Mouse (Mus musculus): ENCODE measurements at regions not wholly inside any gene's neighbourhood (a gene's known extent, or its start where the extent isn't known, plus 50 kb on each side); places are given as distances from the start of the nearest gene placed in this dataset.

DNA sequence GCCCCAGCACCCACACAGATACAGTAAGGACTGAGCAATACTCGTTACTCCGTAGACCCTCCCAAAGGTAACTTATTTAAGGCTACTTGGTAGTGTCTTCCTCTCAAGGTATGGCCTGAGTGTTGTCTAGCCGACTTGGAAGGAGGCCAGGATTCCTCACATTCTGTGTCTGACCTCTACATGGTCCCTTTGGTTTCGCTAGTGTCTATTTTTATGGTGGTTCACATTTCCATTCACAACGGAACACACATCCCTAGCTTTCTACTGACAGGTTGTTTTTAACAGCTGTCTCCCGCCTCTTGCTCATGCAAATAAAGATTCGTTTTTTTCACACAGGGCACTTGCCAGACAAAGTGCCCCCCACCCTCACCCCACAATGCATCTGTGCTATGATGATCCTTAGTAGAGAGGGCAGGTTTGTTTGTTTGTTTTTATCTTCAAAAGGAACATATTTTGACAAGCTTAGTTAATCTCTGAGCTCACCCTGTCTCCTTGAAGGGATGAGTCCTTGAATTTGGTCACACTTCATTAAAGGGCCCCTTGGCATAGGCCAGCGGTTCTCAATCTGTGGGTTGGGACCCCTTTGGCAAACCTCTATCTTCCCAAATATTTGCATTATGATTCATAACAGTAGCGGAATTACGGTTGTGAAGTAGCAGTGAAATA, 52.7 kb downstream of the Phlda1 start:
- no peak overlapping the region for H3K9ac ChIP-seq (ENCODE audit: low read length)
- DNase-seq (ENCODE audit: low spot score, missing footprints) (no peak), ATAC-seq (ENCODE audit: low FRiP score) (no peak)
- no peaks in the 10 kb centered on the region for H3K27me3 ChIP-seq (ENCODE audit: control insufficient read depth, insufficient read depth, low read length)
- H3K36me3 ChIP-seq (ENCODE audit: control insufficient read depth, insufficient read depth, low read length) = no peaks in the 10 kb centered on the region
- 78% methylated on average over 10 of the region's 10 CpGs for WGBS
- no peak overlapping the region for H3K4me2 ChIP-seq
- H3K4me1 ChIP-seq (ENCODE audit: control insufficient read depth, insufficient read depth, low read length) = no peaks in the 10 kb centered on the region
- H3K27ac ChIP-seq (ENCODE audit: low read depth, low read length) = no peak overlapping the region
- no peak overlapping the region for H3K4me3 ChIP-seq (ENCODE audit: low read depth, low read length)
- H3K9me3 ChIP-seq (ENCODE audit: control insufficient read depth, low read length) = no peaks in the 10 kb centered on the region

GRCm38 (mm10) chr10:111559341-111560246, 53.5 kb downstream of the Phlda1 start:
- H3K4me2 ChIP-seq = no peak overlapping the region
- DNase-seq (ENCODE audit: low spot score, missing footprints) (no peak), ATAC-seq (ENCODE audit: low FRiP score) (no peak)
- H3K9me3 ChIP-seq (ENCODE audit: control insufficient read depth, low read length) = no peaks in the 10 kb centered on the region
- no peak overlapping the region for H3K4me3 ChIP-seq (ENCODE audit: low read depth, low read length)
- H3K4me1 ChIP-seq (ENCODE audit: control insufficient read depth, insufficient read depth, low read length) = no peaks in the 10 kb centered on the region
- H3K36me3 ChIP-seq (ENCODE audit: control insufficient read depth, insufficient read depth, low read length) = no peaks in the 10 kb centered on the region
- no peak overlapping the region for H3K9ac ChIP-seq (ENCODE audit: low read length)
- 74% methylated on average over 17 of the region's 17 CpGs for WGBS
- H3K27ac ChIP-seq (ENCODE audit: low read depth, low read length) = no peak overlapping the region
- H3K27me3 ChIP-seq (ENCODE audit: control insufficient read depth, insufficient read depth, low read length) = no peaks in the 10 kb centered on the region

- no peak for ATAC-seq (ENCODE audit: low FRiP score)
- 86% methylated on average over 8 of the region's 8 CpGs for WGBS
Observed at GRCm38 (mm10) chr10:111562628-111563027, 56.5 kb downstream of the Phlda1 start.

GRCm38 (mm10) chr10:111566873-111567381, 60.8 kb downstream of the Phlda1 start:
- ATAC-seq (ENCODE audit: low FRiP score) = no peak
- no peaks in the 10 kb centered on the region for H3K36me3 ChIP-seq (ENCODE audit: control insufficient read depth, insufficient read depth, low read length)
- no peak overlapping the region for H3K4me3 ChIP-seq (ENCODE audit: low read depth, low read length)
- no peak overlapping the region for H3K9ac ChIP-seq (ENCODE audit: low read length)
- no peak for DNase-seq (ENCODE audit: low spot score, missing footprints)
- WGBS = 76% methylated on average over 12 of the region's 12 CpGs
- no peak overlapping the region for H3K27ac ChIP-seq (ENCODE audit: low read depth, low read length)
- no peak overlapping the region for H3K4me2 ChIP-seq
- no peaks in the 10 kb centered on the region for H3K4me1 ChIP-seq (ENCODE audit: control insufficient read depth, insufficient read depth, low read length)
- no peaks in the 10 kb centered on the region for H3K9me3 ChIP-seq (ENCODE audit: control insufficient read depth, low read length)
- H3K27me3 ChIP-seq (ENCODE audit: control insufficient read depth, insufficient read depth, low read length) = no peaks in the 10 kb centered on the region

More at GRCm38 (mm10) chr10:111562628-111563027, 56.5 kb downstream of the Phlda1 start:
- no peak overlapping the region for H3K9ac ChIP-seq (ENCODE audit: low read length)
- H3K4me3 ChIP-seq (ENCODE audit: low read depth, low read length) = no peak overlapping the region
- no peaks in the 10 kb centered on the region for H3K27me3 ChIP-seq (ENCODE audit: control insufficient read depth, insufficient read depth, low read length)
- H3K9me3 ChIP-seq (ENCODE audit: control insufficient read depth, low read length) = no peaks in the 10 kb centered on the region
- no peaks in the 10 kb centered on the region for H3K4me1 ChIP-seq (ENCODE audit: control insufficient read depth, insufficient read depth, low read length)
- DNase-seq (ENCODE audit: low spot score, missing footprints) = no peak
- H3K36me3 ChIP-seq (ENCODE audit: control insufficient read depth, insufficient read depth, low read length) = no peaks in the 10 kb centered on the region
- no peak overlapping the region for H3K27ac ChIP-seq (ENCODE audit: low read depth, low read length)
- H3K4me2 ChIP-seq = no peak overlapping the region

GRCm38 (mm10) chr10:111570501-111571258, 64.6 kb downstream of the Phlda1 start:
- Histone ChIP-seq H3K4me1 (ENCODE audit: control insufficient read depth, insufficient read depth, low read length) (no peaks in the 10 kb centered on the region; the same call in 1 of the 2 replicates), H3K9me3 (ENCODE audit: control insufficient read depth, low read length) (no peaks in the 10 kb centered on the region), H3K4me3 (ENCODE audit: low read depth, low read length) (no peak overlapping the region), H3K27me3 (ENCODE audit: control insufficient read depth, insufficient read depth, low read length) (no peaks in the 10 kb centered on the region), H3K36me3 (ENCODE audit: control insufficient read depth, insufficient read depth, low read length) (no peaks in the 10 kb centered on the region), H3K4me2 (no peak overlapping the region), H3K9ac (ENCODE audit: low read length) (no peak overlapping the region), H3K27ac (ENCODE audit: low read depth, low read length) (no peak overlapping the region)
- no peak for ATAC-seq (ENCODE audit: low FRiP score)
- WGBS = 77% methylated on average over 7 of the region's 7 CpGs
- DNase-seq (ENCODE audit: low spot score, missing footprints) = no peak

DNA sequence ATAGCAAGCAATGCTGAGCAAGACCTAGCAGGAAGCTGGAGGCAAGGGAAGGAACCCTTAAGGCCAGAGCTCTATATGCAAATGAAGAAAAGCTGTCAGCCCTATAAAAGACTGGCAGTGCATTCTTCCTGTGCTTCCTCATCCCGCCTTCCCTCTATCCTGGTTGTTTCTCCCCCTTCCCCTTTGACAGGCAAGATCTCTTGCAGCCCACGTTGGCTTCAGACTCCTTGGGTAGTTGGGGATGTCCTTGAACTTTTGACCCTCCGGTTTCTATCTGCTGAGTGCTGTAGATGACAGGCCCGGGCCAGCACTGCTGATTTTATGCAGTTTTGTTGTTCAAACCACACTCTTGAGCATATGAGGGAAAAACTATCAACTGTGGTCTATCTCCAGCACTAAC, 68.1 kb downstream of the Phlda1 start:
- no peak overlapping the region for H3K4me3 ChIP-seq (ENCODE audit: low read depth, low read length)
- H3K27ac ChIP-seq (ENCODE audit: low read depth, low read length) = no peak overlapping the region
- ATAC-seq (ENCODE audit: low FRiP score) = no peak
- no peaks in the 10 kb centered on the region; the same call in 1 of the 2 replicates for H3K4me1 ChIP-seq (ENCODE audit: control insufficient read depth, insufficient read depth, low read length)
- no peaks in the 10 kb centered on the region for H3K27me3 ChIP-seq (ENCODE audit: control insufficient read depth, insufficient read depth, low read length)
- no peak overlapping the region for H3K9ac ChIP-seq (ENCODE audit: low read length)
- no peaks in the 10 kb centered on the region for H3K9me3 ChIP-seq (ENCODE audit: control insufficient read depth, low read length)
- H3K36me3 ChIP-seq (ENCODE audit: control insufficient read depth, insufficient read depth, low read length) = no peaks in the 10 kb centered on the region
- no peak for DNase-seq (ENCODE audit: low spot score, missing footprints)
- WGBS = 74% methylated on average over 4 of the region's 4 CpGs
- H3K4me2 ChIP-seq = no peak overlapping the region

DNA sequence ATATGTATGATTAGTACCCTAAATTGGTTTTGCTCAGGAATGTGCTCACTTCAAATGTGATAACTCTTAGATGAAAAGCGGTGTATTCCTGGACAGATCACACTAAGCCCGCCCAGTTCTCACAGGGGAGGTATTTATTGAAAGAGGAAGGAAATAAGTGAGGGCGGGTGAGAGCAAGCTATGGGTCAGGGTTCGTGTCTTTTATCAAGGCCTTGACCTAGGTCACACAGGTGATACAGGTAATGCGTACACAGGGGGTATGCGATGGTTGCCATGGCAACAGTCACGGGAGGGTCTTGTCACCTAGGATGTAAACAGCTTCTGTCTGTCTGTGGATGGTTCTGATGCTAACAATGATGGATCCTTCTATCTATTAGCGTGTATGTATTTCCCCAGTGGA, 68.7 kb downstream of the Phlda1 start:
- Histone ChIP-seq H3K9ac (ENCODE audit: low read length) (no peak overlapping the region), H3K4me3 (ENCODE audit: low read depth, low read length) (no peak overlapping the region), H3K36me3 (ENCODE audit: control insufficient read depth, insufficient read depth, low read length) (no peaks in the 10 kb centered on the region), H3K27ac (ENCODE audit: low read depth, low read length) (no peak overlapping the region), H3K27me3 (ENCODE audit: control insufficient read depth, insufficient read depth, low read length) (no peaks in the 10 kb centered on the region), H3K9me3 (ENCODE audit: control insufficient read depth, low read length) (no peaks in the 10 kb centered on the region), H3K4me1 (ENCODE audit: control insufficient read depth, insufficient read depth, low read length) (no peaks in the 10 kb centered on the region; the same call in 1 of the 2 replicates), H3K4me2 (no peak overlapping the region)
- ATAC-seq (ENCODE audit: low FRiP score) (no peak), DNase-seq (ENCODE audit: low spot score, missing footprints) (no peak)
- WGBS = 92% methylated on average over 8 of the region's 8 CpGs

DNA sequence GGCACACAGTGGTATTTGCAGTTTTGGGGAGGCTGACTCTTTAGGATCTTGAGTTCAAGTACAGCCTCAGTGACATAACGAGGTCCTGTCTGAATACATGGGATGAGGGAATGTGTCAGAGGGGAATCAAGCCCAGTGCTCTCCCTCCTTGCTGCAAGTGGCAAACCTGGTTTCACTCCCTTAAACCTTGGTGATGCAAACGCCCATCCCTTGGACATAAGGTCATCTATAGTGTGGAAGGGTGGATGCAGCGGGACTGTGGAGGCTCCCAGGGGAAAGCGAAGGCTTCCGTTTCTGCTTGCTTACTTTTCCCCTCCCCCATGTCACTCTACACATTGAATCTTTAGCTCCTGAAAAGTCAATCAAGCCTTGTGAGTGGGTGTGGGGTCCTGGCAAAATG, 69.2 kb downstream of the Phlda1 start:
- DNase-seq (ENCODE audit: low spot score, missing footprints) = no peak
- 72% methylated on average over 5 of the region's 5 CpGs for WGBS

More for the DNA sequence above, 69.2 kb downstream of the Phlda1 start:
- H3K4me2 ChIP-seq = no peak overlapping the region
- H3K36me3 ChIP-seq (ENCODE audit: control insufficient read depth, insufficient read depth, low read length) = no peaks in the 10 kb centered on the region
- H3K27me3 ChIP-seq (ENCODE audit: control insufficient read depth, insufficient read depth, low read length) = no peaks in the 10 kb centered on the region
- H3K9me3 ChIP-seq (ENCODE audit: control insufficient read depth, low read length) = no peaks in the 10 kb centered on the region
- H3K4me3 ChIP-seq (ENCODE audit: low read depth, low read length) = no peak overlapping the region
- H3K4me1 ChIP-seq (ENCODE audit: control insufficient read depth, insufficient read depth, low read length) = no peaks in the 10 kb centered on the region; the same call in 1 of the 2 replicates
- no peak overlapping the region for H3K27ac ChIP-seq (ENCODE audit: low read depth, low read length)
- ATAC-seq (ENCODE audit: low FRiP score) = no peak
- no peak overlapping the region for H3K9ac ChIP-seq (ENCODE audit: low read length)

Data from midbrain, embryonic 11.5 days (tissue).